Mouse (Mus musculus): ENCODE data around the gene Ano6.

- TF ChIP-seq EP300 (IDR thresholded peaks at IDR 0.05; ENCODE audit: insufficient read depth, low read depth, low read length) (no peak), CTCF (IDR thresholded peaks at IDR 0.05) (no peak)
Observed at GRCm38 (mm10) chr15:95772374-95772773, 18.3 kb upstream of the Ano6 start.
